Mouse (Mus musculus) bone marrow macrophage, adult 2 months (primary cell): ENCODE data around the gene S100a2.

Experiments used
- CTCF ChIP-seq: IDR thresholded peaks from 2 replicates; pipeline ENCODE4 v1.5.1; 2012; ENCODE audit warnings: low read depth, mild to moderate bottlenecking, low read length, moderate library complexity
- POLR2A ChIP-seq: IDR thresholded peaks from 2 replicates; pipeline ENCODE4 v1.6.1; 2012; ENCODE audit warnings: mild to moderate bottlenecking, low read depth, low read length, borderline replicate concordance

DNA sequence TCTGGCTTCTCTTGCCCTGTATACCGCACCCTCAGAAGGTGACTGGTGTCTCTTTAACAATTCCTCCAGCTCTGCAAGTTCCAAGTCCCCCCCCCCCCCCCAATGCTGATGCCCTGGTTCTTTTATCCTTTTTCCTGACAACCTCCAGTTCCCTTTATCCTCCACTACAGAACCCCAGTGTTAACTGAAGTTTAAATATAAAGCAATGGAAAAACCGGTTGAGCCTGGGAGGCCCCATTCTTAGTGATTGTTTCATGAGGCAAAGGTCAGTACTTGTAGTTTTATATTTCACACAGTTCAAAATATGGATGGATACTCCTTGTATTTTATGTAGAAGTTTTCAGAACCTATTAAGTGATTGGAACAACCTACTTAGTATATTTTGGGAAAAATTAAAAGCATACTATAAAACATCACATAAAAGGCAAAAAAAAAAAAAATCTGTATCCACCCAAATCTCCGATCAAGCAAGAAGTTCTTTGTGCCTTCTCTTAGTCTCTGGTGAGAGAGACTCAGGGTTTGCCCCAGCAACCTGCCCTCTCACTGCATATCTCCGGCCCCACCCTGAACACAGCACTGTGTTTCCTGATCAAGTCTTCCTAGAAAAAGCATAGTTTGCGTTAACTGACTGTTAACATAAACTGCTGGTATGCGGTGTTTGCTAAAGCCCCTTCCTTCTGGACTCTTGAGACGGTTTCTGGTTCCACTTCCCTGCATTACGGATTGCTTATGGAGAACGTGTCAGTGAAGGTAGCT is 36.4 kb downstream of the S100a2 start:
- TF ChIP-seq POLR2A (no peak), CTCF (no peak)
